Mouse (Mus musculus) midbrain, embryonic 10.5 days (tissue): ENCODE results near the gene Camsap1. TPM values are rescaled to one million over a fixed set of nuclear protein-coding genes. Genes with fewer than 3 reads are reported as not detected.

Source experiments
- DNase-seq: peaks from one replicate; pipeline ENCODE4 v3.0.0-alpha.2; 2017; ENCODE audit warnings: low spot score
- H3K27ac ChIP-seq: fragments of 300-500 bp; sonication (generic); replicated peaks from 2 replicates; pipeline ENCODE4 v1.5.1; 2016; ENCODE audit warnings: mild to moderate bottlenecking
- H3K27me3 ChIP-seq: fragments of 300-500 bp; sonication (generic); 2 replicates; pipeline ENCODE4 v1.6.1; 2016; ENCODE audit warnings: low read depth, mild to moderate bottlenecking; ENCODE audit not compliant: poor library complexity, severe bottlenecking
- H3K36me3 ChIP-seq: fragments of 300-500 bp; sonication (generic); 2 replicates; pipeline ENCODE4 v1.6.1; 2016; ENCODE audit warnings: mild to moderate bottlenecking, moderate library complexity
- H3K4me1 ChIP-seq: fragments of 300-500 bp; sonication (generic); 2 replicates; pipeline ENCODE4 v1.6.1; 2016
- H3K4me3 ChIP-seq: fragments of 300-500 bp; sonication (generic); 2 replicates; pipeline ENCODE4 v1.5.1; 2016; ENCODE audit warnings: mild to moderate bottlenecking, moderate library complexity
- H3K9me3 ChIP-seq: fragments of 300-500 bp; sonication (generic); replicated peaks from 2 replicates; pipeline ENCODE4 v1.6.1; 2016; ENCODE audit warnings: mild to moderate bottlenecking
- WGBS: fragments of 180-500 bp; shearing (Covaris S2); methylation state at CpG from one replicate; pipeline ENCODE4 v1.1.7; 2016; 5-methylcytosine and 5-hydroxymethylcytosine counted together
- polyA plus RNA-seq: library from polyadenylated mRNA; unstranded; fragments of >200 nt; fragmentation: Nextera tagmentation; extraction: Ambion mirVana; gene quantifications from 2 replicates; pipeline ENCODE4 v1.2.1, GENCODE M21; 2016

The Camsap1 gene
- polyA plus RNA-seq, 1 experiment from 2014 or later: 20.6 TPM

- no peak for DNase-seq
- H3K4me3 ChIP-seq: no peak overlapping the region
- no peaks in the 10 kb centered on the region for H3K27me3 ChIP-seq
- no peak overlapping the region for H3K27ac ChIP-seq
- peaks cover 74% of the 10 kb centered on the region for H3K36me3 ChIP-seq
- no peaks in the 10 kb centered on the region for H3K9me3 ChIP-seq
- H3K4me1 ChIP-seq: peaks cover 11% of the 10 kb centered on the region; the same call in 1 of the 2 replicates
- 94% methylated on average over 4 of the region's 4 CpGs for WGBS
Measured at GRCm38 (mm10) chr2:25969319-25969718, 13.8 kb downstream of the Camsap1 start.

- 83% methylated on average over 3 of the region's 3 CpGs for WGBS
- Histone ChIP-seq H3K4me3 (no peak overlapping the region), H3K4me1 (no peaks in the 10 kb centered on the region), H3K9me3 (no peaks in the 10 kb centered on the region), H3K27me3 (no peaks in the 10 kb centered on the region), H3K27ac (no peak overlapping the region), H3K36me3 (peaks cover 95% of the 10 kb centered on the region)
- no peak for DNase-seq
Measured at GRCm38 (mm10) chr2:25949291-25949690, 33.8 kb downstream of the Camsap1 start.

GRCm38 (mm10) chr2:25947950-25948349 lies 35.1 kb downstream of the Camsap1 start:
- no peaks in the 10 kb centered on the region for H3K27me3 ChIP-seq
- DNase-seq: no peak
- H3K27ac ChIP-seq: no peak overlapping the region
- 88% methylated on average over 3 of the region's 3 CpGs for WGBS
- peaks cover 95% of the 10 kb centered on the region for H3K36me3 ChIP-seq
- no peaks in the 10 kb centered on the region for H3K9me3 ChIP-seq
- no peaks in the 10 kb centered on the region for H3K4me1 ChIP-seq
- no peak overlapping the region for H3K4me3 ChIP-seq

GRCm38 (mm10) chr2:25943822-25944221 lies 39.3 kb downstream of the Camsap1 start:
- peaks cover 97% of the 10 kb centered on the region for H3K36me3 ChIP-seq
- H3K27me3 ChIP-seq: no peaks in the 10 kb centered on the region
- WGBS: 94% methylated on average over 2 of the region's 2 CpGs
- no peaks in the 10 kb centered on the region for H3K4me1 ChIP-seq
- no peak for DNase-seq
- H3K4me3 ChIP-seq: no peak overlapping the region
- no peaks in the 10 kb centered on the region for H3K9me3 ChIP-seq
- no peak overlapping the region for H3K27ac ChIP-seq

GRCm38 (mm10) chr2:25940503-25940902 lies 42.6 kb downstream of the Camsap1 start:
- Histone ChIP-seq H3K9me3 (no peaks in the 10 kb centered on the region), H3K27ac (no peak overlapping the region), H3K4me3 (no peak overlapping the region), H3K36me3 (peaks cover 100% of the 10 kb centered on the region), H3K27me3 (no peaks in the 10 kb centered on the region), H3K4me1 (no peaks in the 10 kb centered on the region)
- DNase-seq: no peak
- 93% methylated on average over 6 of the region's 6 CpGs for WGBS

- H3K4me3 ChIP-seq: no peak overlapping the region
- H3K36me3 ChIP-seq: peaks cover 100% of the 10 kb centered on the region
- 85% methylated on average over 6 of the region's 6 CpGs for WGBS
- H3K27me3 ChIP-seq: no peaks in the 10 kb centered on the region
- DNase-seq: peak; percentile 31
- H3K27ac ChIP-seq: no peak overlapping the region
- H3K4me1 ChIP-seq: no peaks in the 10 kb centered on the region
- no peaks in the 10 kb centered on the region for H3K9me3 ChIP-seq
Measured at GRCm38 (mm10) chr2:25931249-25931859, 51.7 kb downstream of the Camsap1 start.

- Histone ChIP-seq H3K27me3 (no peaks in the 10 kb centered on the region), H3K9me3 (no peaks in the 10 kb centered on the region), H3K36me3 (peaks cover 96% of the 10 kb centered on the region), H3K4me1 (no peaks in the 10 kb centered on the region), H3K27ac (no peak overlapping the region), H3K4me3 (no peak overlapping the region)
- WGBS: 95% methylated on average over 7 of the region's 7 CpGs
- DNase-seq: no peak
Measured at GRCm38 (mm10) chr2:25927821-25928220, 55.3 kb downstream of the Camsap1 start.

- Histone ChIP-seq H3K4me1 (no peaks in the 10 kb centered on the region), H3K27ac (no peak overlapping the region), H3K27me3 (no peaks in the 10 kb centered on the region), H3K9me3 (no peaks in the 10 kb centered on the region), H3K4me3 (no peak overlapping the region), H3K36me3 (peaks cover 81% of the 10 kb centered on the region)
- no peak for DNase-seq
- WGBS: 95% methylated on average over 4 of the region's 4 CpGs
Measured at GRCm38 (mm10) chr2:25924934-25925333, 58.1 kb downstream of the Camsap1 start.

GRCm38 (mm10) chr2:25923799-25924198 lies 59.3 kb downstream of the Camsap1 start:
- Histone ChIP-seq H3K27me3 (no peaks in the 10 kb centered on the region), H3K9me3 (no peaks in the 10 kb centered on the region), H3K27ac (no peak overlapping the region), H3K4me3 (no peak overlapping the region), H3K36me3 (peaks cover 69% of the 10 kb centered on the region), H3K4me1 (no peaks in the 10 kb centered on the region)
- no peak for DNase-seq
- 79% methylated on average over 2 of the region's 2 CpGs for WGBS

GRCm38 (mm10) chr2:25919972-25920371 lies 63.1 kb downstream of the Camsap1 start:
- no peaks in the 10 kb centered on the region for H3K27me3 ChIP-seq
- no peaks in the 10 kb centered on the region for H3K9me3 ChIP-seq
- H3K4me3 ChIP-seq: no peak overlapping the region
- 76% methylated on average over 3 of the region's 3 CpGs for WGBS
- H3K36me3 ChIP-seq: peaks cover 31% of the 10 kb centered on the region
- H3K4me1 ChIP-seq: no peaks in the 10 kb centered on the region
- DNase-seq: no peak
- H3K27ac ChIP-seq: no peak overlapping the region

GRCm38 (mm10) chr2:25918408-25918807 lies 64.7 kb downstream of the Camsap1 start:
- Histone ChIP-seq H3K4me1 (no peaks in the 10 kb centered on the region), H3K4me3 (no peak overlapping the region), H3K27ac (no peak overlapping the region), H3K9me3 (no peaks in the 10 kb centered on the region), H3K27me3 (no peaks in the 10 kb centered on the region), H3K36me3 (peaks cover 16% of the 10 kb centered on the region)
- DNase-seq: no peak
- 93% methylated on average over 2 of the region's 2 CpGs for WGBS

GRCm38 (mm10) chr2:25914821-25915220 lies 68.3 kb downstream of the Camsap1 start:
- DNase-seq: no peak
- H3K9me3 ChIP-seq: no peaks in the 10 kb centered on the region
- H3K27ac ChIP-seq: no peak overlapping the region
- 88% methylated on average over 5 of the region's 5 CpGs for WGBS
- H3K4me1 ChIP-seq: no peaks in the 10 kb centered on the region
- H3K36me3 ChIP-seq: no peaks in the 10 kb centered on the region
- no peak overlapping the region for H3K4me3 ChIP-seq
- H3K27me3 ChIP-seq: no peaks in the 10 kb centered on the region

- Histone ChIP-seq H3K4me3 (no peak overlapping the region), H3K27me3 (no peaks in the 10 kb centered on the region), H3K27ac (no peak overlapping the region), H3K4me1 (no peaks in the 10 kb centered on the region), H3K36me3 (no peaks in the 10 kb centered on the region), H3K9me3 (no peaks in the 10 kb centered on the region)
- WGBS: 78% methylated on average over 4 of the region's 4 CpGs
- DNase-seq: no peak
Measured at GRCm38 (mm10) chr2:25914201-25914600, 68.9 kb downstream of the Camsap1 start.

GRCm38 (mm10) chr2:25913247-25913646 lies 69.8 kb downstream of the Camsap1 start:
- 60% methylated on average over 2 of the region's 2 CpGs for WGBS
- Histone ChIP-seq H3K36me3 (no peaks in the 10 kb centered on the region), H3K4me3 (no peak overlapping the region), H3K27me3 (no peaks in the 10 kb centered on the region), H3K27ac (no peak overlapping the region), H3K4me1 (no peaks in the 10 kb centered on the region), H3K9me3 (no peaks in the 10 kb centered on the region)
- no peak for DNase-seq
